Mouse (Mus musculus): ENCODE measurements around the gene Mrps18b. TPM values are rescaled to one million over a fixed set of nuclear protein-coding genes. Genes with fewer than 3 reads are reported as not detected.

Mrps18b gene
- total and polyA plus RNA-seq, 2 experiments from 2014 or later, result 37.2 to 55.7 TPM

GRCm38 (mm10) chr17:35920384-35920783 is 4.2 kb upstream of the Mrps18b start:
- H3K27ac ChIP-seq (ENCODE audit: low read depth, low read length), result peak overlapping the region; percentile 98
- H3K36me3 ChIP-seq (ENCODE audit: insufficient read depth, low read length), result peaks cover 20% of the 10 kb centered on the region
- H3K4me1 ChIP-seq (ENCODE audit: insufficient read depth, low read length), result peaks cover 11% of the 10 kb centered on the region; the same call in 1 of the 2 replicates
- DNase-seq (ENCODE audit: low spot score), result no peak
- ATAC-seq (ENCODE audit: low FRiP score), result no peak
- no peak for TF ChIP-seq CTCF (IDR thresholded peaks at IDR 0.05)
- 73% methylated on average over 1 of the region's 1 CpGs for WGBS
- H3K9ac ChIP-seq (replicated peaks; ENCODE audit: low read length, poor library complexity, severe bottlenecking), result no peak overlapping the region
- 0 out of 2 replicates have a peak overlapping the region, but pooled peaks have one; percentile 49 for H3K4me3 ChIP-seq (ENCODE audit: low read depth, low read length)
- H3K9me3 ChIP-seq (ENCODE audit: low read length), result no peaks in the 10 kb centered on the region
- no peaks in the 10 kb centered on the region for H3K27me3 ChIP-seq (ENCODE audit: insufficient read depth, low read length)
- H3K4me2 ChIP-seq (ENCODE audit: low read depth, low read length, poor library complexity, severe bottlenecking), result peak overlapping the region; percentile 64

GRCm38 (mm10) chr17:35919864-35920301 is 3.7 kb upstream of the Mrps18b start:
- Histone ChIP-seq H3K9me3 (ENCODE audit: low read length) (no peaks in the 10 kb centered on the region), H3K4me2 (ENCODE audit: low read depth, low read length, poor library complexity, severe bottlenecking) (peak overlapping the region; percentile 64), H3K36me3 (ENCODE audit: insufficient read depth, low read length) (peaks cover 16% of the 10 kb centered on the region), H3K9ac (replicated peaks; ENCODE audit: low read length, poor library complexity, severe bottlenecking) (peak overlapping the region; percentile 48; the same call in 1 of the 2 replicates), H3K4me3 (ENCODE audit: low read depth, low read length) (peak overlapping the region; percentile 49), H3K27me3 (ENCODE audit: insufficient read depth, low read length) (no peaks in the 10 kb centered on the region), H3K27ac (ENCODE audit: low read depth, low read length) (peak overlapping the region; percentile 98), H3K4me1 (ENCODE audit: insufficient read depth, low read length) (peaks cover 11% of the 10 kb centered on the region; the same call in 1 of the 2 replicates)
- DNase-seq (ENCODE audit: low spot score) (no peak), ATAC-seq (ENCODE audit: low FRiP score) (no peak)
- 28% methylated on average over 6 of the region's 6 CpGs for WGBS
- TF ChIP-seq CTCF (IDR thresholded peaks at IDR 0.05), result no peak

- Histone ChIP-seq H3K4me1 (ENCODE audit: insufficient read depth, low read length) (peaks cover 11% of the 10 kb centered on the region; the same call in 1 of the 2 replicates), H3K36me3 (ENCODE audit: insufficient read depth, low read length) (peaks cover 9% of the 10 kb centered on the region), H3K27ac (ENCODE audit: low read depth, low read length) (peak overlapping the region; percentile 98), H3K9me3 (ENCODE audit: low read length) (no peaks in the 10 kb centered on the region), H3K9ac (replicated peaks; ENCODE audit: low read length, poor library complexity, severe bottlenecking) (peak overlapping the region; percentile 91), H3K4me2 (ENCODE audit: low read depth, low read length, poor library complexity, severe bottlenecking) (peak overlapping the region; percentile 64), H3K27me3 (ENCODE audit: insufficient read depth, low read length) (no peaks in the 10 kb centered on the region), H3K4me3 (ENCODE audit: low read depth, low read length) (peak overlapping the region; percentile 49)
- 1% methylated on average over 7 of the region's 7 CpGs for WGBS
- no peak for TF ChIP-seq CTCF (IDR thresholded peaks at IDR 0.05)
- peak; percentile 99 for DNase-seq (ENCODE audit: low spot score)
- ATAC-seq (ENCODE audit: low FRiP score), result peak; percentile 55
Measured at GRCm38 (mm10) chr17:35919060-35919715, 3.0 kb upstream of the Mrps18b start.

- peaks cover 3% of the 10 kb centered on the region; the same call in 1 of the 2 replicates for H3K36me3 ChIP-seq (ENCODE audit: insufficient read depth, low read length)
- H3K4me3 ChIP-seq (ENCODE audit: low read depth, low read length), result peak overlapping the region; percentile 49
- no peaks in the 10 kb centered on the region for H3K27me3 ChIP-seq (ENCODE audit: insufficient read depth, low read length)
- peak overlapping the region; percentile 64 for H3K4me2 ChIP-seq (ENCODE audit: low read depth, low read length, poor library complexity, severe bottlenecking)
- WGBS, result under 1% methylated on average over 11 of the region's 11 CpGs
- TF ChIP-seq CTCF (IDR thresholded peaks at IDR 0.05), result no peak
- no peak for ATAC-seq (ENCODE audit: low FRiP score)
- H3K4me1 ChIP-seq (ENCODE audit: insufficient read depth, low read length), result peaks cover 11% of the 10 kb centered on the region; the same call in 1 of the 2 replicates
- H3K27ac ChIP-seq (ENCODE audit: low read depth, low read length), result peak overlapping the region; percentile 98
- DNase-seq (ENCODE audit: low spot score), result peak; percentile 80
- H3K9ac ChIP-seq (replicated peaks; ENCODE audit: low read length, poor library complexity, severe bottlenecking), result peak overlapping the region; percentile 91
- H3K9me3 ChIP-seq (ENCODE audit: low read length), result no peaks in the 10 kb centered on the region
Measured at GRCm38 (mm10) chr17:35918276-35919059, 2.3 kb upstream of the Mrps18b start.

GRCm38 (mm10) chr17:35917463-35918251 is 1.5 kb upstream of the Mrps18b start:
- peak overlapping the region; percentile 91 for H3K9ac ChIP-seq (replicated peaks; ENCODE audit: low read length, poor library complexity, severe bottlenecking)
- WGBS, result under 1% methylated on average over 13 of the region's 13 CpGs

More at GRCm38 (mm10) chr17:35917463-35918251, 1.5 kb upstream of the Mrps18b start:
- H3K4me2 ChIP-seq (ENCODE audit: low read depth, low read length, poor library complexity, severe bottlenecking), result peak overlapping the region; percentile 64
- no peaks in the 10 kb centered on the region for H3K36me3 ChIP-seq (ENCODE audit: insufficient read depth, low read length)
- peak; percentile 25 for ATAC-seq (ENCODE audit: low FRiP score)
- H3K9me3 ChIP-seq (ENCODE audit: low read length), result no peaks in the 10 kb centered on the region
- peak overlapping the region; percentile 98 for H3K27ac ChIP-seq (ENCODE audit: low read depth, low read length)
- peak overlapping the region; percentile 49 for H3K4me3 ChIP-seq (ENCODE audit: low read depth, low read length)
- peak; percentile 94 for DNase-seq (ENCODE audit: low spot score)
- peaks cover 11% of the 10 kb centered on the region; the same call in 1 of the 2 replicates for H3K4me1 ChIP-seq (ENCODE audit: insufficient read depth, low read length)
- H3K27me3 ChIP-seq (ENCODE audit: insufficient read depth, low read length), result no peaks in the 10 kb centered on the region
- no peak for TF ChIP-seq CTCF (IDR thresholded peaks at IDR 0.05)
